Mouse (Mus musculus): ENCODE results near the gene Ankef1.

DNA sequence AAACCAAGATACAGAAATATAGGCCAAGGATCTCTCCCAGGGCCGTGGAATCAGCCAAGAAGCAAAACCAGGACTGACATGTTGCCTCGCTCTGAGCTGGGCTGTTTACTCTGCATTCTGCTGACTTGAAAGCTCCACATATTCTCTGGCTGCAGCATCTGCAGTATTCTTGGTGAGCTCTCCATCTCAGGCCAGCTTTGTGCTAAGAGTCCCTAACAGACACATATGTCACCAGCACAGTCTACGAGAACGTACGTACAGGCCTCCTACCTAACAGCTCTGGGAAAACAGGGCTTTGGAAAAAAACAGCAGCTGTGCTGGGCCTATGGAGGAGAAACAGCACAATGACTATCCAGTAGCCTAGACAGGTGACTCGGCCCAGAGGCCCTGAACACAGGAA lies 97.0 kb downstream of the Ankef1 start:
- TF ChIP-seq CTCF (conservative IDR thresholded peaks at IDR 0.05 in 1 of 2, IDR thresholded peaks at IDR 0.05 in 1 of 2; ENCODE audit: low read depth in 2 of 2, low read length in 2 of 2): no peak
- no peak for TF ChIP-seq JUND (conservative IDR thresholded peaks at IDR 0.05; ENCODE audit: low read depth, low read length)
- TF ChIP-seq MAFK (IDR thresholded peaks at IDR 0.05; ENCODE audit: insufficient replicate concordance, low read length): no peak
- TF ChIP-seq POLR2A (IDR thresholded peaks at IDR 0.05; ENCODE audit: low read depth, low read length): no peak
- no peak for TF ChIP-seq KAT2A (IDR thresholded peaks at IDR 0.05; ENCODE audit: insufficient replicate concordance, low read length)
- TF ChIP-seq E2F4 (IDR thresholded peaks at IDR 0.05; ENCODE audit: insufficient replicate concordance, low read depth, low read length): no peak
- TF ChIP-seq ZNF384 (IDR thresholded peaks at IDR 0.05; ENCODE audit: low read depth, low read length): no peak
- no peak for TF ChIP-seq MYC (IDR thresholded peaks at IDR 0.05; ENCODE audit: low read depth, low read length)
- TF ChIP-seq ZC3H11A (IDR thresholded peaks at IDR 0.05; ENCODE audit: low read depth, low read length): no peak
- TF ChIP-seq ZKSCAN1 (IDR thresholded peaks at IDR 0.05; ENCODE audit: borderline replicate concordance, low read depth, low read length): no peak
- no peak for TF ChIP-seq USF1 (IDR thresholded peaks at IDR 0.05; ENCODE audit: low read depth, low read length)
